Mouse (Mus musculus): ENCODE data around the gene Tmbim6.

DNA sequence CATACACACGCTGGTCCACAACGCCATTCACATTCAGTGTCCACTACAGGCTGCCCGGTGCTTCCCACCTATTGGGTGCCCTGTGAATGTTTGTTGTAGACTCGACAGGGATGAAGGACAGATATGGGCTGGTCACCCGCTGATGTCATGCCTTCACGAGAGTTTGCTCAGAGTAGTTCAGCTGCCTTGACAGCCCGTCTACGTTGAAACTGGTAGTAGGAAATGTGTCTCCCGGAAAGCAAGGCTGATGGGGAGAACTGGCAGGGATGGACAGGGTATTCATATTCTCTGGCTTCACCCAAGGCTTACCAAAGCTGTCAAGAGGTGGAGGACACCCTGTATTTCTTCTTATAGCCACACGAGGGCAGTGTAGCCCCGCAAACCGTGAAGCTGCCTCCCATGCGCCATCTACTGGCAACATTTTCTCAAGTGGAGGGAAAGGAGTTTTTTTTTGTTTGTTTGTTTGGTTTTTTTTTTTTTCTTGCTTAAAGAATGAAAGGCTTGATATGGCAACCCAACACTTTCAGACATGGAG, 23.7 kb downstream of the Tmbim6 start:
- TF ChIP-seq POLR2A (IDR thresholded peaks at IDR 0.05; ENCODE audit: low read depth, low read length): no peak
- peak; percentile 100 for TF ChIP-seq CTCF (IDR thresholded peaks at IDR 0.05; ENCODE audit: extremely low read depth, insufficient read length, insufficient replicate concordance, low read depth, low read length)

Measured in small intestine, adult 2 months (tissue).